Mouse (Mus musculus) liver, embryonic 13.5 days (tissue): ENCODE measurements around the gene Vegfa. TPM values are rescaled to one million over a fixed set of nuclear protein-coding genes. Genes with fewer than 3 reads are reported as not detected.
"Not testable (repeated sequence)": the region's sequence is repeated elsewhere in the genome, so short reads cannot be mapped to it uniquely, and the experiment has no call there.

Experiments
- ATAC-seq: fragments of 200-750 bp; cut with Nextera tagmentation; 2 replicates; pipeline ENCODE4 v1.8.0; 2017; ENCODE audit warnings: low read depth, mild to moderate bottlenecking, moderate number of reproducible peaks, moderate library complexity
- DNase-seq: peaks from one replicate; pipeline ENCODE4 v3.0.0; 2022
- H3K27ac ChIP-seq: fragments of 300-500 bp; sonication (generic); 2 replicates; pipeline ENCODE4 v1.5.1; 2015; ENCODE audit warnings: moderate library complexity, mild to moderate bottlenecking, inconsistent platforms
- H3K27me3 ChIP-seq: fragments of 300-500 bp; sonication (generic); 2 replicates; pipeline ENCODE4 v1.6.1; 2015; ENCODE audit warnings: mild to moderate bottlenecking, inconsistent platforms
- H3K36me3 ChIP-seq: fragments of 300-500 bp; sonication (generic); 2 replicates; pipeline ENCODE4 v1.6.1; 2015; ENCODE audit warnings: mild to moderate bottlenecking, inconsistent platforms
- H3K4me1 ChIP-seq: fragments of 300-500 bp; sonication (generic); replicated peaks from 2 replicates; pipeline ENCODE4 v1.6.1; 2015; ENCODE audit warnings: inconsistent platforms
- H3K4me2 ChIP-seq: fragments of 300-500 bp; sonication (generic); 2 replicates; pipeline ENCODE4 v1.6.1; 2015; ENCODE audit warnings: inconsistent platforms, mild to moderate bottlenecking, moderate library complexity
- H3K4me3 ChIP-seq: fragments of 300-500 bp; sonication (generic); replicated peaks from 2 replicates; pipeline ENCODE4 v1.5.1; 2015; ENCODE audit warnings: mild to moderate bottlenecking, inconsistent platforms
- H3K9ac ChIP-seq: fragments of 300-500 bp; sonication (generic); 2 replicates; pipeline ENCODE4 v1.6.1; 2015; ENCODE audit warnings: mild to moderate bottlenecking, inconsistent platforms
- H3K9me3 ChIP-seq: fragments of 300-500 bp; sonication (generic); replicated peaks from 2 replicates; pipeline ENCODE4 v1.6.1; 2016; ENCODE audit warnings: inconsistent platforms
- WGBS: fragments of 180-500 bp; shearing (Covaris S2); methylation state at CpG from one replicate; pipeline ENCODE4 v1.1.7; 2015; ENCODE audit not compliant: insufficient replicate concordance; 5-methylcytosine and 5-hydroxymethylcytosine counted together
- polyA plus RNA-seq: library from polyadenylated mRNA; unstranded; fragments of >200 nt; fragmentation: Nextera tagmentation; extraction: Ambion mirVana; gene quantifications from 2 replicates; pipeline ENCODE4 v1.2.1, GENCODE M21; 2015

Vegfa gene
- polyA plus RNA-seq, 1 experiment from 2014 or later = 1.2 TPM

DNA sequence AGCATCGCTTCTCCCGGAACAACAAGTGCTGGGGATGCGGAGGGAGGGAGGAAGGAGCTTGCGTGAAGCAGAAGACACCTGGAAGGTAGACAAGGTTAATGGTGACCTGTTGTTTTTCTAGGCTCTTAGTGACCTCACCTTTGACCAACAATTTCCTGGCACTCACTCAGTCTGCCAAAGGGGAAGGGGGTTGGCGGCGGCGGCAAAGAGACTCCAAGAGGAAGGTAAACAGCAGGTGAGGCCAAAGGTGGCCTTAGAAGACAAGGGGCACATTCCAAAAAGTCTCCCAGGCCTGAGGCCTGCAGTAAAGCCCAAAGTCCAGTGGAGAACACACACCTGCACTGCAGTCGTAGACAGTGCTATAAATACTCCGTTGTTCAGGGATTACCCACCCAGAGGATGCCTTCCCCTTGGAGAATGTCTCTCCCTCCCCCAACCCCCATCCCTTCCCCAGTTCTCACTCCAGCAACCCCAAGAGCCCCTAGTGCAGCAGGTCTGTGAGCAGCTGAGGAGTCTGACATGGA lies 35.2 kb downstream of the Vegfa start:
- 79% methylated on average over 9 of the region's 9 CpGs for WGBS
- H3K9me3 ChIP-seq = no peaks in the 10 kb centered on the region
- no peak overlapping the region for H3K9ac ChIP-seq
- no peak for DNase-seq
- H3K27me3 ChIP-seq = no peaks in the 10 kb centered on the region
- H3K4me1 ChIP-seq = peaks cover 23% of the 10 kb centered on the region
- no peaks in the 10 kb centered on the region for H3K36me3 ChIP-seq
- no peak overlapping the region for H3K27ac ChIP-seq
- H3K4me3 ChIP-seq = no peak overlapping the region
- H3K4me2 ChIP-seq = no peak overlapping the region
- ATAC-seq = no peak

DNA sequence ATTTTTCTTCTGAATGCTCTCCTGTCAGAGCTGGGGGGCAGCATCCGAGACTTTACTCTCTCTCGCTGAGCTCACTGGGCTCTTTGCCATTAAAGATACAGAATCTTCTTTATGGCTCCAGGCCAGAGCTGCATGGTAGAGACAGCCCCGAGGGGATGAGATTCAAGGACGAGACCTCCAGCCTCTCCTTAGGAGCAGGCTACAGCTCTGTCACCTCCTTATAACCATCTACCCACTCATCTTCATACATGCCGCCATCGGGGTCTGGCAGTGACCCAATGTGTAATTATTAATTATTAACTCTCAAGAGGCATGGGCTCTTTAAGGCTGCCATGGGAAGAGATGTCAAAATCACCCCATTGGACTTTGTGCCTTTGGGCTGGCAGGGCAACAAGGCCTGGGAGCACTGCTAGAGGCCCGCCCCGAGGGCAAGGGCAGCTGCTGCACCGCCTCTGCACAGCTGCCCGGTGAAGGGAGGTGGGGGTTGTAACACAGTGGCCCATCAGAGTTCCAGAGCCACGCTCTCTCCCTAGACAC lies 37.8 kb downstream of the Vegfa start:
- Histone ChIP-seq H3K4me1 (peaks cover 23% of the 10 kb centered on the region), H3K4me2 (peak overlapping the region; percentile 24; the same call in 1 of the 2 replicates), H3K27me3 (no peaks in the 10 kb centered on the region), H3K9me3 (no peaks in the 10 kb centered on the region), H3K36me3 (no peaks in the 10 kb centered on the region), H3K4me3 (no peak overlapping the region), H3K9ac (no peak overlapping the region), H3K27ac (0 out of 2 replicates have a peak overlapping the region, but pooled peaks have one; percentile 43)
- 62% methylated on average over 11 of the region's 11 CpGs for WGBS
- ATAC-seq (peak; percentile 82), DNase-seq (no peak)

DNA sequence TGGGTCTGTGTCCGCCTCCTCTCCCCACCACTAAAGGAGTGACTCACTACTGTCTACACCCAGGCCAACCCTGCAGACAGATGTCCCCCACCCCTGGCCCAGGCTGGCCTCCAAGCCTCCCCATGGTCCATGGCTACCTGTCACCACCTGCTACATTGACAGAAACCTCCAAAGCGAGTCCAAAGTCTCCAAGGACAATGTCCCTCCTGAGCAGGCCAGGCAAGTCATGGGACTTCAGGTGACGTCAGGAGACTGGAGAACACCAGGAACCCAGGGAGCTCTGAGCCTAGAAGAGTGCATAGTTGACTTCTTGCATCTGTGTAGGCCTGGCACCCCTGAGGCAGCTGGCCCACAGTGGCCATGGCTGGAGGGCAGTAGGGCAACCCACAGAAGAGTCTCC lies 45.3 kb downstream of the Vegfa start:
- WGBS = 60% methylated on average over 3 of the region's 3 CpGs
- peak; percentile 29; the same call in 1 of the 2 replicates for ATAC-seq

DNA sequence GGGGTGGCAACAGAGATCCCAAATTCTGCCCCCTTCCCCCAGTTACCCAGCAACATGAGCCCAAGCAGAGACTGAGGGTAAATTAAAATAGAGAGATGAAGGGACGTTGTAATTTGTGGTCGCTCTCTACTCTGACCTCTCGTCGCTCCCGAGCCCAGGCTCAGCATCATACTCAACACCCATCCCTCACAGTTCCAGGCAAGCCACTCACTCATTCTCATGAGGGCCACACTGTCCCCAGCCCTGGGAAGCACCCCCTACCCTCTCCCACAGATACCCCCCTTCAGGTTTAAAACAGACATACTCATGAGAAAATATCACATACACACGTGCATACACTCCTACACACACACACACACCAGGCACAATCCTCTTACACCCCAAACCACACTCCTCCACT lies 45.8 kb downstream of the Vegfa start:
- no peaks in the 10 kb centered on the region for H3K4me1 ChIP-seq
- no peaks in the 10 kb centered on the region for H3K27me3 ChIP-seq
- no peak for ATAC-seq
- H3K9me3 ChIP-seq = no peaks in the 10 kb centered on the region
- H3K9ac ChIP-seq = no peak overlapping the region
- no peak overlapping the region for H3K4me2 ChIP-seq
- 77% methylated on average over 6 of the region's 6 CpGs for WGBS
- H3K27ac ChIP-seq = no peak overlapping the region
- DNase-seq = no peak
- no peaks in the 10 kb centered on the region for H3K36me3 ChIP-seq
- H3K4me3 ChIP-seq = no peak overlapping the region

More for the DNA sequence above, 45.3 kb downstream of the Vegfa start:
- DNase-seq = no peak
- H3K9ac ChIP-seq = no peak overlapping the region
- H3K4me1 ChIP-seq = no peaks in the 10 kb centered on the region
- no peaks in the 10 kb centered on the region for H3K9me3 ChIP-seq
- H3K27me3 ChIP-seq = no peaks in the 10 kb centered on the region
- H3K27ac ChIP-seq = no peak overlapping the region
- H3K4me2 ChIP-seq = no peak overlapping the region
- H3K4me3 ChIP-seq = no peak overlapping the region
- no peaks in the 10 kb centered on the region for H3K36me3 ChIP-seq

DNA sequence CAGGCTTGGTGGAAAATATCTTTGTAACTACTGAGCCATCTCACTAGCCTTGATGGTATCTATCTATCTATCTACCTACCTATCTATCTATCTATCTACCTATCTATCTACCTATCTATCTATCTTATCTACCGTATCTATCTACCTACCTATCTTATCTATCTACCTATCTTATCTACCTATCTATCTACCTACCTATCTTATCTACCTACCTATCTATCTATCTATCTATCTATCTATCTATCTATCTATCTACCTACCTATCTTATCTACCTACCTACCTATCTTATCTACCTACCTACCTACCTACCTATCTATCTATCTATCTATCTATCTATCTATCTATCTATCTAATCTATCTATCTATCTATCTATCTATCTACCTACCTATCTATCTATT lies 49.0 kb downstream of the Vegfa start:
- WGBS = 65% methylated on average over 1 of the region's 1 CpGs
- H3K27me3 ChIP-seq, H3K36me3 ChIP-seq, H3K27ac ChIP-seq, ATAC-seq, H3K9me3 ChIP-seq, H3K9ac ChIP-seq, H3K4me1 ChIP-seq, H3K4me2 ChIP-seq, H3K4me3 ChIP-seq, DNase-seq: not testable (repeated sequence)

DNA sequence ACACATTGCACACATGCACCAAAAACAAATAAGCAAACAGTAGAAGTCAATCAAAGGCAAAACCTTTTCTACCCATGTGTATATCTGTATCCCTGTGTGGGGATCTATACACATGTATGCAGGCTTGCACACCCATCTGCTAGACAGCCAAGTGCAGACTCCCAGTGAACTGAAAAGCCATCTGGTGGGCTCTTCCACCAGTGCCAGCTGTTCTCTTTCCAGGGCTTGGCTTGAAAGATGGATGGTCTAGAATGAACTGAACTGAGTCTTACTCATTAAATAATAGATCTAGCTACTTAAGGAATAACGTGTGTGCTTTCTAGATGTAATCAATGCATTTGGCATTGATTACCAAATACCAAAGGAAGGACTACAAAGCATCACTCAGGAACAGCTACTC lies 50.3 kb downstream of the Vegfa start:
- Histone ChIP-seq H3K36me3 (no peaks in the 10 kb centered on the region), H3K27ac (no peak overlapping the region), H3K9ac (no peak overlapping the region), H3K9me3 (no peaks in the 10 kb centered on the region), H3K4me3 (no peak overlapping the region), H3K4me2 (no peak overlapping the region), H3K27me3 (no peaks in the 10 kb centered on the region), H3K4me1 (peaks cover 15% of the 10 kb centered on the region; the same call in 1 of the 2 replicates)
- 50% methylated on average over 1 of the region's 1 CpGs for WGBS
- ATAC-seq (no peak), DNase-seq (no peak)

DNA sequence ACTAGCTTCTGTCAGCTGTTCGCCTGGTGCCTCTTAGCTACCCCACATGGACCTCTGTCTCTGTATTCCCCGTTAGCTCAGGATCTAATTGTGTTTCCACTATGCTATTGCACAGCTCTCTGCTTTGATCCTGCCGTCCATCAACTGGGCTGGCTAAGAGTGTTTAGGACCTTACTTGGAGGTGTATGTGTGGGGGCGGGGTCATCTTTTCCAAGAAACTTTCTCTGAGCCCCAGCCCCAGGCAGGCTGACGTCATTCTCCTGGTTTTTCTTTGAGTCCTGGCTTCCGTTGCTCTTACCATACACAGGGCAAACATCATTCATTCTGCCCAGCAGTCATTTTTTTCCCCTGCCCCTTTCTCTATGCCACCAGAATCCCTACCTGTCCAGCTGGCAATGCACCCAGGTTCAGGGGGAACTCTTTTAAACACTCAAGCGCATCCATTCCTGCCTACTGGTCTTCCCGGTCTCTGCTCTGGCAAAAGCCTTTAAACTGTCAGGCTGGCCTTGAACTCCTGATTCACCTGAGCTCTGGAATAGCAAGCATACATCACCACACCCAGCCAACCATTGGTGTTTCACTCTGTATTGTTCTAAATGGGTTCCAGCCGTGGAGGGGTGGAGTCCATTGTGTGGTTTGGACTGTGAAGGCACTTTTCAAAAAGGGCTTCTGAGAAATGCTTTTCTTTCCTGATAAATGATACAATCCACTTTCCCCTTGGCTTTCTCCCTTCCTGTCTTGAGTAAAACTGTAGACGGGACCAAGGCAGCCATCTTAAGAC lies 53.0 kb downstream of the Vegfa start:
- no peaks in the 10 kb centered on the region for H3K9me3 ChIP-seq
- no peaks in the 10 kb centered on the region for H3K27me3 ChIP-seq
- DNase-seq (no peak), ATAC-seq (no peak)
- WGBS = 56% methylated on average over 10 of the region's 10 CpGs
- H3K27ac ChIP-seq = no peak overlapping the region
- no peaks in the 10 kb centered on the region for H3K36me3 ChIP-seq
- H3K4me2 ChIP-seq = no peak overlapping the region
- H3K9ac ChIP-seq = no peak overlapping the region
- no peak overlapping the region for H3K4me3 ChIP-seq
- peaks cover 25% of the 10 kb centered on the region for H3K4me1 ChIP-seq

DNA sequence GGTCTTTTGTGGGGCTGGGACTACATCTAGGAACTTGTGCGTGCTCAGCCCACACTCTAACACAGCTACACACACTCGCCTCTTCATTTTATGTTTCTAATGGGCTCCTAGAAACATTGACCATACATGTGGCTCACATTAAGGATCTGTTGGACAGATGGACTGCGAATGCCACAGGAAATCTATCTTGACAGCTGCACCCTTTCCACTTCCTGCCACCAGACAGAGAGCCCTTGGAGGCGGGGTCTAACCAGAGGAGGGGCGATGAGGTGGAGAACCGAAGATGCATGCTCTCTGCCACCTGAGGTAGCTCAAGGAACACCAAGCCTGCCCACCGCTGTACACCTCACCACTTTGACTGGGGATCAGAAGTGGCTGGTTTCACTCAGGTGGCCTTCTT lies 57.7 kb downstream of the Vegfa start:
- H3K4me3 ChIP-seq = no peak overlapping the region
- peaks cover 67% of the 10 kb centered on the region for H3K4me1 ChIP-seq
- no peaks in the 10 kb centered on the region for H3K27me3 ChIP-seq
- ATAC-seq = no peak
- WGBS = 32% methylated on average over 7 of the region's 7 CpGs
- no peak overlapping the region for H3K9ac ChIP-seq
- no peak for DNase-seq
- H3K9me3 ChIP-seq = no peaks in the 10 kb centered on the region
- H3K27ac ChIP-seq = 0 out of 2 replicates have a peak overlapping the region, but pooled peaks have one; percentile 75
- H3K4me2 ChIP-seq = no peak overlapping the region
- no peaks in the 10 kb centered on the region for H3K36me3 ChIP-seq

DNA sequence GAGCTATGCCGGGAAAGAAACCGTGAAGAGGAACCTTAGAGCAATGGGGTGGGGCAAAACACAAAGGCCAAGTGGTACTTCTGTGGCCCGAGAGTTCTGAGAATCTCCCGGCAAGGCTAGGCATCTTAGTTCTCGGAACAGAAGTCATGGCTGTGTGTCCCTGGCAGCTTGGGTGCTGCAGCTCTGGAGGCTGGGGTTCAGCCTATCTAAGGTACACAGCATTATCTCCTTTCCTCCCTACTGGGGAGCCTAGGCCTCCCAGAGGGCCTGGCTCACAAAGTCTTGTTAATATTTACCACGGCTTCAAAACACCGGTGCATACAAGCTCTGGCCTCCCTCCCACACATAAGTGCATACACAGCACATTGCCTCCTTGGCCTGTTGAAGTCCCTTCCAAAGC lies 59.0 kb downstream of the Vegfa start:
- peaks cover 58% of the 10 kb centered on the region for H3K4me1 ChIP-seq
- peak overlapping the region; percentile 75 for H3K27ac ChIP-seq
- WGBS = 9% methylated on average over 7 of the region's 7 CpGs
- H3K9me3 ChIP-seq = no peaks in the 10 kb centered on the region
- no peak overlapping the region for H3K4me3 ChIP-seq
- DNase-seq (peak; percentile 22), ATAC-seq (peak; percentile 83)
- 0 out of 2 replicates have a peak overlapping the region, but pooled peaks have one; percentile 7 for H3K9ac ChIP-seq
- no peaks in the 10 kb centered on the region for H3K27me3 ChIP-seq
- H3K36me3 ChIP-seq = no peaks in the 10 kb centered on the region
- peak overlapping the region; percentile 38 for H3K4me2 ChIP-seq

DNA sequence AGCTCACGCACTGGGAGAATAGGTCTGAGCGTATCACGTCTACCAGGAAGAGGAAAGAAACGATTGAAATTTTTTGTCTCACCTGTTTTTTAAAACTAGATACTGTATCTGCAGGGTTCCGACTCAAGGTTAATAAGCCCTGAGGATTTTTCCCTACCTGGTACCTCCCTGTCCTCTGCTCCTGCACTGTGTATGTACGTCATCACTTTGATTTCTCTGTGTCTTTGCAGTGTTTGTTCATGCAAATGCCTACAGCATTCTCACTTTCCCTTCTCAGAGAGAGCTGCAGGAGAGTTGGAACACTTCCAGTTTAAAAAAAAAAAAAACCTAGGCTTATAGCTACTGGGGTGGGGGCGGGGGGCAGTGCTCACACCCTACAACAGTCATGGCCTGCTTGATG lies 59.8 kb downstream of the Vegfa start:
- H3K36me3 ChIP-seq = no peaks in the 10 kb centered on the region
- DNase-seq (no peak), ATAC-seq (no peak)
- no peaks in the 10 kb centered on the region for H3K9me3 ChIP-seq
- 0 out of 2 replicates have a peak overlapping the region, but pooled peaks have one; percentile 12 for H3K4me2 ChIP-seq
- peaks cover 52% of the 10 kb centered on the region for H3K4me1 ChIP-seq
- H3K4me3 ChIP-seq = no peak overlapping the region
- H3K27ac ChIP-seq = peak overlapping the region; percentile 75
- H3K27me3 ChIP-seq = no peaks in the 10 kb centered on the region
- H3K9ac ChIP-seq = no peak overlapping the region
- 71% methylated on average over 7 of the region's 7 CpGs for WGBS

DNA sequence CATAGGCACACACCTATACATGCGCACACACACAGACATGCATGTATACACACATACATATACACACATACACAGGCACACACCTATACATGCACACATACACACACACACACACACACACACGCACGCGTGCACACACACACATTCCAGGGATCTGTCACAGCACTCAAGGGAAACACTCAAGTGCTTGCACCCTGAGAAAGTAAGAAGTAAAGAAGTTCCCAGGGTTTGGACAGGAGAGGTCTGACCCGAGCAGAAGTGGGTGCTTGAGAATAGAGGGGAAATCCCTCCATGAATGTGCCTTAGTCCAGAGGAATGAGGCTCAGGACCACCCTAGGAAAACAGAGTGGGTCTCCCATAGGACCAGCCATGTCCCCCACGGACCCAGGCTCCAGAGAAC lies 60.4 kb downstream of the Vegfa start:
- ATAC-seq (no peak), DNase-seq (no peak)
- H3K9ac ChIP-seq = no peak overlapping the region
- H3K4me2 ChIP-seq = peak overlapping the region; percentile 12; the same call in 1 of the 2 replicates
- H3K4me3 ChIP-seq = no peak overlapping the region
- peak overlapping the region; percentile 48; the same call in 1 of the 2 replicates for H3K27ac ChIP-seq
- H3K36me3 ChIP-seq = no peaks in the 10 kb centered on the region
- peaks cover 52% of the 10 kb centered on the region for H3K4me1 ChIP-seq
- no peaks in the 10 kb centered on the region for H3K27me3 ChIP-seq
- 81% methylated on average over 6 of the region's 6 CpGs for WGBS
- no peaks in the 10 kb centered on the region for H3K9me3 ChIP-seq
